Mouse (Mus musculus) thymus, postnatal 25 days (tissue): ENCODE data around the gene Ccdc69.
"Not testable (repeated sequence)": the region's sequence is repeated elsewhere in the genome, so short reads cannot be mapped to it uniquely, and the experiment has no call there.

Source experiments
- DNase-seq: peaks from one replicate; pipeline ENCODE4 v3.0.0; 2022

Ccdc69 gene

DNA sequence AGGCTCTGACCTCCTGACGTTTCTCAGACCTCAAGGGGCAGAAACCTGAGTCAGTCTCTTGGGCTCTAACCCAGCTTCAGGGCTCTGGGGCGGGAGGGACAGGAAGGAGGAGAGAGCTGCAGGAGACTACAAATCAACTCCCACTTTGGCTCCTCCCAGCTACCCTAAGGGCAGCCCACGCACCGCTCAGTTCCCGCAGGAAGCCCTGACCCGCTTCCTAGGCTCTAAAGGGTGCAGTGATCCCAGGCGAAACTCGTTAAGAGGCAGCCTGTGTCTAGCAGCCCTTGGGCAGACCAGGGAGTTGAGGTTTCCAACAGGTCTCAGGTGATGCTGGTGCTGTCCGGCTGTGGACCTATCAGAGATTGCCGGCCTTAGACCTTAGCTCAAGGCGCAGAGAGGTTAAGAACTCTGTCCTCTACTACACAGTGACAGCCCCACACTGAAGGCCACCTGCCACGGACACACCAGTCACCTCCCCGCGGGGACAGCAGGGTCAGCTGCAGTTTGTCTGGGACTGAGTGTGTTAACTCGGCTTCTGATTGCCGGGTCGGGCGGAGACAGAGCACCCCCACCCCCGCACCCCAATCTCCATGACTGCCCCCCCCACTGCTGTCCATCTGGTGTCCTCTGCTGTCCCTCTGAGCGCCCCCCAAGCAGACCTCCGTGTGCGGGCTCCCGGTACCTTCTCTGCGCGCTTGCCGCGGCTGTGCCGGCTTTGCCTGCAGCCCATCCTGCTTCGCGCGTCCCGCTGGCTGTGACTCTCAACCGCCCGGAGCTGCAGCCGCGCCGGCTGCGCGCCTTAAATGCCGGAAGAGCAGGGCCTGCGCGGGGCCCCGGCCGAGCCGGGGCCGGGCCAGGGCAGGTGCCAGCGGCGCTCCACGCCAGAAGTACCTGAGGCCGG is at the start of gene Ccdc69:
Gene Ccdc69 (minus strand): TSS at position 801 of the 901 bp plus-strand sequence.
- peak; percentile 79 for DNase-seq

DNA sequence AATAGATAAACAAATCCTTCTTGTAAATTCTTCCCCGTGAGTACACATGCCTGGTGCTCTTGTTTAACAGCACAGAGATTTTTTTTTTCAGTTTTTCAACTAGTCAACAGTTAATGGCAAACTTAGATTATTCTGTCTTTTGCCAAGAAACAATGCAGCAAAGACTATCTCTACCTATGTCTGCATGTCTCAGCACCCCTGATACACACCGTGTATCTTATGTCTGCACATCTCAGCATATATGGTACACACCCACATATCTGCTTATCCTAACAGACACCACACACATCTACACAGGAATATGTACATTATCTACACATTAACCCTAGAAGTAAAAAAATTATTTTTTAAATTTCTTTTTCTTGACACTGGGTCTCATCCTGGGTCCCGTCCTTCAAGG is 48.7 kb upstream of the Ccdc69 start:
- DNase-seq, result no peak

DNA sequence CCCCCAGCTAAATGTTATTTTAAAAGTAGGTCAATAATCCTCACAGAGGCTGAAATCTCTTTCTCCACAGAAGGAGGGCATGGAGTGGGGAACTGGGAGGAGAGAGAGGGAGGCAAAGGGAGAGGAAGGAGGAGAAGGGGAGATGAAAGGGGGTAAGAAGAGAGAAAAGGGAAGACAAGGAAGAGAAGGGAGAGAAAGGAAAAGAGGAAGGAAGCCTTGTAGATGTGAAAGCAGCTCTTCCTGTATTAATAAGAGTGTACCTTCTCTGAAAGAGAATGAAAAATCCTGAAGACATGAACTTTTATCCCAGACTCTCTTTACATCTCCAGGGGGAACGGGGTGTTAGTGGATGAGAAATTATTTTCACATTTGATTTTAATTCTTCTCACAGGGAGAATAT is 43.5 kb upstream of the Ccdc69 start:
- no peak for DNase-seq

DNA sequence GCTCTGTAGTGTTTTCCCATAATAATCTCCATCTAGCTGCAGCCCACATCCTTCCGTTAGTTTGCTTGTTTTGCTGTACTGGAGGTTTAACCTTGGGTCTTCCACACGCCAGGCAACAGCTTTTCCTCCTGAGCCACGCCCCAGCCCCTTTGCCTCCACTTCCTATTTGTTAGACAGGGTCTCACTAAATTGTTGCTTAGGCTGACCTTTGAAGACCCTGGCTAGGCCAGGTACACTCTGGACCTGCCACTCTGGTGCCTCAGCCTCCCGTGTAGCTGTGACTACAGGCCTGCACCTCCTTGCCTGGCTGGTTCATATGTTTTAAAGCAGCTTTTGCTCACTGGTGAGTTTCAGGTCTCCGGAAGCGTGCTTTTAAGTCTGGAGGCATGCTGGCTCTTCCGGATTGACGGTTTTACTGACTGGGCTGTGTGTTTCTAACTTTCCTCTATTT is 42.9 kb upstream of the Ccdc69 start:
- DNase-seq, result peak; percentile 86

DNA sequence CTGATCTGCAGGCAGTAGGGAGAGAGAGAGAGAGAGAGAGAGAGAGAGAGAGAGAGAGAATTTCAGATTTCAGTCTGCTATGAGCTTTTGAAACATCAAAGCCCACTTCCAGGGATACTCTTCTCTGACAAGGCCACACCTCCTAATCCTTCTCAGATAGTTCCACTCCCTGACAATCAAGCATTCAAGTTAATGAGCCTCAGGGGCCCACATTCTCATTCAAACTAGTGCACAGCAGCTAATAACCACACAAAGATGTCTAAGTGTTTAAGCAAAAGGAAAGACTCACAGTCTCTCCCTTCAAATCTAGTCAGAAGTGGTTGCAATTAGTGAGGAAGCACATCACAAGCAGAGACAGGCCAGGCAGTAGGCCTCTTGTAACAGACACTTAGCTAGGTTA is 42.3 kb upstream of the Ccdc69 start:
- DNase-seq, result no peak

DNA sequence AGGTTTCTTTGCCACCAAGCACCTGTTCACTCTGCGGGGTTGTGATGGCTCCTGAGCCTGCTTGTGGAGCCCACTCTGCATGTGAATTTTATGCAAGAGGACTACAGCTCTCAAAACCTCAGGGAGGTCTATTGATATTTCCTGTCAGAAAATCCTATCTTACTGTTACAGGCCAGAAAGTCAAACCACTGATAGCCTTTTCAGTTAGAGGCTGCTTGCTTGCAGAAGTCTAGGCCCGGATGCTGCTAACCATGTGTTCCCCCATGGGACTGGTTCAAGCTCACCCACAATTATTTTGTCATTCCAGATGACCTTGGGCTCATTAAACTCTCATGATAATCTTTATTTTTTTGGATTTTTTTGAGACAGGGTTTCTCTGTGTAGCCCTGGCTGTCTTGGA is 39.1 kb upstream of the Ccdc69 start:
- no peak for DNase-seq

DNA sequence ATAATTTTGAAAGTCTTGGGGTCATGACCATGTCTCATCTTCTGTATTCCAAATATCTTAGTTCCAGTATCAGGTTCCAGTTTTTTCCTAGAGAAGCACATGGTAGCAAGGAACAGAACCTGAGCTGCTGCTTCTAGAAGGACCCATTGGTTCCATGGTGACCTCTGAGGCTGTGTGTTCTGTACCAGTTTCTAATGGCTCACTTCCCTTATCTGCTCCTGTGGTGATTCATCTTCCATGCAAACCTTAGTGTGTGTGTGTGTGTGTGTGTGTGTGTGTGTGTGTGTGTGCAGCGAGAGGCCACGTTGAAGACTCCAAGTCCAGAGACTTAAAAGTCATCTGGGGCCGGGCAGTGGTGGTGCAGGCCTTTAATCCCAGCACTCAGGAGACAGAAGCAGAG is 38.1 kb upstream of the Ccdc69 start:
- no peak for DNase-seq

DNA sequence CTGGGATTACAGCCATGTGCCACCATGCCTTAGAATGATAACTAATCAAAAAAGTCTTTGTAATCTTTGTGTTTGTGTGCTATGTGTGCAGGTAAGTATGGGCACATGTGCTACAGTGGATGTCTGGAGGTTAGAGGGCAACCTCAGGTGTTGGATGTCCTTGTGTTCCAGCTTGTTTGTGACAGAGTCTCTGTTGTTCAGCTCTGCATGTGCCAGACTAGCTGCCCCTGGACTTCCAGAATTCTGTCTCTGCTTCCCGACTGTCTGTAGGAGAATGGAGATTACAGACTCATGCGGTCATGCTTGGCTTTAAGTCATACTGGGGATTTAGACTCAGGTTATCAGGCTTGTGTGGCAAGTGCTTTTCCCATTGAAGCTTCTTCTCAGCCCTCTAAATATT is 36.4 kb upstream of the Ccdc69 start:
- no peak for DNase-seq

DNA sequence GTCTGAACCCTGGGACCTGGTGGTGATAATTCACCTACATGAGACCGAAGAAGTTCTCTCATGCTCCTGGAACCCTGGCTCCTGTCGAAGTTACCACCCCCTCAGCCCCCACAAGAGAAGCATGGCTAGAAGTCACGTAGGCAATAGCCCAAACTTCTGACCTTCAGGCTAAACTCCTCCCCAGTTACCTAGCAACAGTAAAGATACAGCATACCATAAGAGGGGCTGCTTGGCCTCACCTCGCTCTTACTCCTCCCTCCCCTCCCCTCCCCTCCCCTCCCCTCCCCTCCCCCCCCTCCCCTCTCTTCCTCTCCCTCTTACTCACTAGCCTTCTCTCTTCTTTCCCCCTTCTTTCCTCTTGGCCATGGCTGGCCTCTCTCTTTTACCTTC is 35.9 kb upstream of the Ccdc69 start:
- DNase-seq, result not testable (repeated sequence)

DNA sequence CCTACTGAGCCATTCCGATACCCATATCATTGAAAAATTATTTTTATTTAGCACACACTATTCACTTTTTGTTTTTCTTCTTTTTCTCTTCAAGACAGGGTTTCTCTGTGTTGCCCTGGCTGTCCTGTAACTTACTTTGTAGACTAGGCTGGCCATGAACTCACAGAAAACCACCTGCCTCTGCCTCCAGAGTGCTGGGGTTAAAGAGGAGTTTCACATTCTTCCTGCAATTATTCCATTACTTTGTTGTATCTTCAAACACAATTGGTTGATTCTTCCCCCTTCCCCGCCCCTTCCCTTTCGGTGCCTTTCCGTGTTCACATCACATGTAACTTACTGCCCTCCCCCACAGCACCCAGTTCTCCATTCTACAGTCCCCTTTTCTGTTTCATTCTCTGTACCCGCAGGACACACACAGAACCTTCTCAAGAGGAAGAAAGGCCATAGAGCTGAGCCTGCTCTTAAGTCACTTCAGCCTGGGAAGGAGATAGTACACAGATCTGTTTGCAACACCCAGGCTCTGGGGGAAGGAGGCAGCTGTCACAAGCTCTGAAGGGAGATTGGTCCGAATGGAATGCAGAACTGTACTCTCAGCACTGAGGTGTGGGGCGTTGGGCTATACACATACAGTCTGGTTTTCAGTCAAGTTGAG is 35.4 kb upstream of the Ccdc69 start:
- peak; percentile 52 for DNase-seq

DNA sequence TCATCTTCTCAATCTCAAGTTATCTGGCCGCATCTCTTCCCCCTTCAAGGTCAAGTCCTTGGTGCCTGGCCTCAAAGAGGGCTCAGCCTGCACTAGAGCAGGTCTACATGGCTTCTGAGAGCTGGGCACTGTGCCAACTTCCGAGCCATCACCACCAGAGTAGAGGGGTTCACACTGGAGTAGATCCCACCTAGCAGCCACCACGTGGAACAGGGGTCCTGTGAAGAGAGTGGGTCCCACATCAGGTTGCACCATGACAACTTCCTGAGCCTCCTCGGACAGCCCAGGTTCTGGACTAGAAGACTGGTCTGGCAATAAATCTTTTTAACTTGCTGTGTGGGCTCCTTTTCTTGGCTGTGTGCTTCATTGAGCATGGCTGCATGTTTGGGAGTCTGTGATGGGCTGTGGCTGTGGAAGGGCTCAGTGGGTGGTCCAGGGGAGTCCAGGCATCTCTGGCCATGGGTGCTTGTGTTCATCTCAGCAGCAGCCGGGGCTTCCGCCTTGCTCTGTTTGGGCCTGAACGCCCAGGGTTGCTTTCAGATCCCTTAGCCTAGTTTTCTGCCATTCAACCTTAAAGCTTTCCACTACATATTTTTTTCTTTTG is 32.7 kb upstream of the Ccdc69 start:
- DNase-seq, result no peak

DNA sequence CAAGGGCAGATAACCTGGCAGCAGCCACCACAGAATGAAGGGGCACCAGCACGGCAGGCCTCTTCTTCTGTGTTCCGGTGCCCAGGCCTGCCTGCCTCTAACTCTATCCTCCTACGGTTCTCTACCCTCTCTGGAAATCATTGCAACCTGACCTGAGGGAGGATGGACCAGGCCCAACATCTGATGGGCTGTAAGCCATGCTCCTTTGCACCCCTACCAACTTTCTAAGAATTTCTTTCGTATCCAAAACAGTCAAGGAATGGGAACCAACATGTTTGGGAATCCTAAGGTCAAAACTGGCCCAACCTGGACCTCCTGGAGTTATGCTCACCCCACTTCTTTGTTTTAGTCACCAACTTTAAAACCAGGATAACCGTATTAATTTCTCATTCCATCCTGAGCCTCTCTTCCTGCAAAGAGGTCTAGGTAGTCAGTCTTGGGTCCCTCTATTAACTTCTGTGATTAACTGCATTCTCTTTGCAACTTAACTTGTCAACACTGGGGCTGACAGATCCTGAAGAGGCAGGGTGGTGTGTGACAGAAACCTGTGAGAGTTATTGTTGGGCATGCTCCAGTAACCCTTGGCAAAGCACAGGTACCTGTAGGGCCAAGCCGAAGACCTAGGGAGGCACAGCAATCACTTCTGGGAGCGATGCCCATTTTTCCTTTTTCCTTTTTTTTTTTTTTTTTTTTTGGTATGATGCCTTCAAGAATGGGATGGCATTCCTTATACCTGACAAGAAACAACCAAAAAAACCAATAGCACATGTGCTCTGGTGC is 31.8 kb upstream of the Ccdc69 start:
- DNase-seq, result no peak

DNA sequence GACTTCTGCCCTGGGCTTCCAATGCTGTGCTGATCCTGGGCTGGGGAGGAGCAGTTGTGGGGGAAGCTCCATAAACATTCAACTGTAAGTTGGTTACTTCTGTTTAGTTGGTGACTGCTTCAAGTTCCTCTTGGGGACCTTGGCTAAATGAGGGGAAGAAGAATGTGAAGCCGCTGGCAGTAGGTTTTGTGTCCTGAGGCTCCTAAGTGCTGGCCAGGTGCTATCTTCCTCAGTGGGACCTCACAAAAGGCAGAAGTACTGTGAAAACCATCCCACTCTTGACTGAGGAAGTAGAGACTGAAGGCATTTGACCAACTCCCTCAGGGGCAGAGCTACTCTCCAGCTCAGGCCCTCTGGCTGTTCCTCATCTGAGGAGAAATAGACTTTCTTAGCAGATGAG is 28.7 kb upstream of the Ccdc69 start:
- no peak for DNase-seq

DNA sequence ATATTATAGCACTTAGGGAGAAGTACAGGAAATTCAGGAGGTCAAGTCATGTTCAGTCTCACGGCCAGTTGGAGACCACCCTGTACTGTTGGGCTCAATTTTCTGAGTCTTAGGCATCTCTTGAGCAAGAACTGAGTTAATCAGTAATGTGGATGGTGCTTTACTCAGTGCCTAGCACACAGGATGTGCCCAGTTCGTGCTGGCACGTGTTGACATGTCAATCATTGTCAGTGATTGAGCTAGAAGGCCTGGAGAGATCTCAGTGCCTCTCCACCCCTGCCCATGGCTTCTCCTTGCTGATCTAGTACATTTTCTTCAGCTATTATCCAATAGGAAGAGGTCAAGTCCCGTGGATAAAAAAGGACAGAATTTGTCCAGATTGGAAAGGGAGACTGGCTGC is 27.5 kb upstream of the Ccdc69 start:
- DNase-seq, result no peak

DNA sequence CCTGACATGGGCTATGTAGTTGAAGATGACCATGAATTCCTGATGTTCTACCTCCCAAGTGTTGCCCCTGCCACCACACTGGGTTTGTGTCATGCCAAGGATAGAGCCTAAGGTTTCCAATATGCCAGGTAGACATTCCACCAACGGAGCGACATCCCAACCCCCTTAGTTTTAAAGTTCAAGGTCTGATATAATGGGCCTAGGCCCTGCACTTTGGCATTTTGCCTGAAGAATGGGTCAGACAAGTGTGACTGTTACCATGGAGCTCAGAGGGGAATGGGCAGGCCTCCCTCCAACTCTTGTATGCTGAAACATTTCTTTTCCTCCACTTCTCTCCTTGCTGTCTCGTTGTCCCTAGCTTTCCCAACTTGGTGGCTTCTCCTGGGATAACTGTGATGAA is 25.3 kb upstream of the Ccdc69 start:
- no peak for DNase-seq

DNA sequence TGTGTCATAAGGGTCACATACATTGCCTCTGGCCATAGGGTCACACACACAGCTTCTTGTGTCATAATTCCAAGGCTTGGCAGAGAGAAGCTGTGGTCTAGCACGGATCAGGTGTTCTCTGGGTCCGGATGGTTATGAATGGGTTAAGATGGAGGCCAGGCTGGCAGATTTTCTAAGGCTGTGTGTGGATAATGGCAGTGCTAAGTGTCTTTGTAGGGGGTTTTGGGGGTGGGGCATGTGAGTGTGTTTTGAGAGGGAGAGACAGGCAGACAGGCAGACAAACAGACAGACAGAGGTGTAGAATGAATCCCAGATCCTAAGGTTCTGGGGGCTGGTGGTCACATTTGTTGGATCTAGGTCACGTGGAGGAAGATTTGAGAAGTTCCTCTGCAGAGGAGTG is 24.1 kb upstream of the Ccdc69 start:
- DNase-seq, result no peak

DNA sequence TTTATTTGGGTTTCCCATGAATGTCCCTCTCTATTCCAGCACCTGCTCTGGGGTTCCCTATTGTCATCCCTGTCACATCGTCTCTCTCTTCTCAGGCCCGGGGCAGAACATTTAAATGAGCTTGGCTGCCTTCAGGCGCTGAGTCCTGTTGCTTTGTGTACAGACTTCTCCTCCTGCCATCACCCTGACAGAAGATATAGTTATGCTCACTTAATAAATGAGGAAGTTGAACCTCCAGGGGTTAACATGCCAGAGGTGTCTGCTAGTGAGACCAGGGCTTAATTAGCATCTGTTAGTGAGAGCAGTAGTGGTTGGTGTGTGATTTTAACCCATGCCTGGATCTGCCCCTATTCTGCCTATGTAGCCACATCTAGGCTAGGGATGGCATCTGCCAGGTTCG is 21.9 kb upstream of the Ccdc69 start:
- DNase-seq, result no peak

DNA sequence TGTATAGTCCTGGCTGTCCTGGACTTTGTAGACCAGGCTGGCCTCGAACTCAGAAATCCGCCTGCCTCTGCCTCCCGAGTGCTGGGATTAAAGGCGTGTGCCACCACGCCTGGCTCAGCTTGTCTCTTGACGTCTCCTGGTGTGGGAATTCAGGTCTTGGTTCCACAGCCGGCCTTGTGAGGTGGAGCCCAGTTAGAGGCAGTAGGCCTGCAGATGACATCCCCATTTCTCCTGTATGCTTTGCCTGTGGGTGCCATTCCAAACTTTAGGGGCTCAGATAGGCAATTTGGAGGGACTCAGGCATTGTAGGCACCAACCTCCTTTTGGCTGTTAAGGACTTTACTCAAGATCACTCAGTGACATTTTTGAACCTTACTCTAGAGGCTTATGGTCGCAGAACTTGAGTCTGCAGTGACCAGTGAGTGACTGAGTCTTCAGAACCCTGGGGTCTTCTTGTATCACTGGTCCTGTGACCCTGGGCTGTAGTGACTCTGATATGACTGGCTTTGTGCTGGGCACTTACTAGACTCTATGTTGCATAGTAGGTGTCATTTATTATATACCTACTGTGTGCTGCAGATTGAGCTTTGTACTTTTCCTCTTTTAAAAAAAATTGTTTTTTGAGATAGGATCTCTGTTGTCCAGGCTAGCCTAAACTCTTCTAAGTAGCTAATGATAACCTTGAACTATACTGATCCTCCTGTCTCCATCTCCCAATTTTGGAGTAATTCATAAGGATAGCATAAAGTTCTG is 21.3 kb upstream of the Ccdc69 start:
- no peak for DNase-seq

DNA sequence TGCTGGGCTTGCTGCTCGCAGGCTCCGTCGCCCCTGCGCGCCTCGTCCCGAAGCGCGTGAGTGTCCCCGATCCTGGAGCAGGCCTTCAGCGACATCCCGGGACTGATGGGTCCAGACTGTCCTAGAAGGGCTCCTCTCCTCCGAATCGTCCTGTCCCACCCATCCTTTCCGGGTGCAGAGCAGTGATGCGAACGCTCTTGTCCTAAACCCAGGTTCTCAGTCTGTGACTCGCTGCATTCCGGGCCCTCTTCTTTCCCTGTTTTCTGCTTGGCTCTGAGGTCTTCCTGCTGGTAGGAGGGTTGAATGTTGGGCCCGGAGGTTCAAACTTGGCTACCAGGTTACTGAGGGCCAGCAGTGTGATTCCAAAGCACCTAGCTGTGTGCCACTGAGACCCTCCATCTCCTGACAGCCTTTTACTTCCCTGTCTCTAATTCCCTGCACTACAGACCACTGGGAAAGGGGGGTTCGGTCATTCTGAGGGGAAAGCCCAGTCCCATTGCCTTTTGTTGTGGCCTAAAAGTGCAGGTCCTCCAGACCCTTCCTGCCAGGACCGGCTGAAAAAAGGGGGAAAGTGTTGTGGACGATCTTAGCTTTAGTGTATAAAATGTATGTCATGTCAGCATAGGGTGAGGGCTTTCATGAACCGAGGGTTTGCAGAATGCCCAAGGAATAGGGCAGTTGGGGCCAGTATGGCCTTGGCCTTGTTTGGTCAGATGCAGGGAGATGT is 20.4 kb upstream of the Ccdc69 start:
- no peak for DNase-seq

DNA sequence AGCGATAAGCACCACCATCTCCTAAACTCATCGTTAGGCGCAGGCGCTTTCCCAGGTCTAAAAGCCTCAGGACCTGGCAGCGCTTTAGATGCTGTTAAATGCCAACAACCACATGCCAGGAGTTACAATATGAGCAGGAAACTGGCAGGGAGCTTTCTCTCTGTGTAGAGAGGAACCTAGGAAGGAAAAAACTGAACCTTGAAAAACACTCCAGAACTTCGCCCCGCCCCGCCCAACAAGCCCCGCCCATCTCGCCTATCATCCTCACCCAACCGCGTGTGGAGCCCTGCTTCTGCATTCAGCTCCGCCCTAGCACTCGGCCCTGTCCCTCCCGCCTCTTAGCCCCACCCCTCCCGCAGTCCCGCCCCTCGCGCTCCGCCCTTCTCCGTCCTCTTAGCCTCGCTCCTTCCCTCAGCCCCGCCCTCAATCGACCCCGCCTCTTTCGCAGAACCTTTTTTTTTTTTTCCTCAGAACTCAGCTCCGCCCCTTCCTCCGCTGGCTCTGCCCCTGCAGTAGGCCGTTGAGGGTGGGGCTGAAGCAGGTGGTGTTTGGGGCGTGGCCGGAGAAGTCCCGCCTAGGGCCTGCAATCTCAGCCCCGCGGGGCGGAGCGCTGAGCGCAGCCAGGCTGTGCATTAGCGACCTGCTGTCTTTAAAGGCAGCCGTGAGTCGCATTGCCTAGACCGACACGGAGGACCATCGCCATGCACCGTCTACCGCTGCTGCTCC is 19.7 kb upstream of the Ccdc69 start, which contains the start of gene Gm2a:
Gene Gm2a (plus strand): TSS at position 653 of the 726 bp plus-strand sequence.
- peak; percentile 95 for DNase-seq
